Mouse (Mus musculus): ENCODE results near the gene Gm20388. TPM values are rescaled to one million over a fixed set of nuclear protein-coding genes. Genes with fewer than 3 reads are reported as not detected.

Gene Gm20388
- polyA plus RNA-seq, 1 experiment from 2014 or later, result not detected

DNA sequence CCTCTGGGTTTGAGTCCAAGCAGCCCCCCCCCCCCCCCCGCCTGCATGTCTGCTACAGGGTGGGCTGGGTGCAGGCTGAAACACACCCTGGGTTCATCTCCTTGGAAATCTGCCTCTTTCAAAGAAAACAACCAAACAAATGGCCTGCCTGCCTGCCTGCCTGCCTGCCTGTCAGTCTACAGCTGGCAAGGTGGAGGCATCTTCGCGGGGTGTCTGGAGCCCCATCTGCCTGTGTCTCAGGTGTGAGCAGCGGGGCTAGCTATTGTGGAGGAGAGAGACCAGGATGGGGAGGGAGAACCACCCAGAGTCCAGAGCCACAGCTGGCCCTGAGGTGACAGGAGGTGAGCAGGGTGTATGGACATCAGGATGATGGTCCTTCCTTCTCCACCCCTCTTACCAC, 647.5 kb downstream of the Gm20388 start:
- no peak overlapping the region for H3K9ac ChIP-seq (ENCODE audit: low read length)
- peaks cover 6% of the 10 kb centered on the region for H3K36me3 ChIP-seq (ENCODE audit: control insufficient read depth, insufficient read depth, low read length)
- H3K4me3 ChIP-seq (ENCODE audit: low read length), result no peak overlapping the region
- H3K4me2 ChIP-seq (ENCODE audit: low read depth, low read length), result no peak overlapping the region
- H3K27me3 ChIP-seq (ENCODE audit: control insufficient read depth, insufficient read depth, low read depth, low read length), result no peaks in the 10 kb centered on the region
- H3K27ac ChIP-seq (ENCODE audit: low read length), result no peak overlapping the region
- peaks cover 37% of the 10 kb centered on the region for H3K4me1 ChIP-seq (replicated peaks; ENCODE audit: control insufficient read depth, insufficient read depth, low read length)
- no peak for ATAC-seq (ENCODE audit: low read depth)
- H3K9me3 ChIP-seq (ENCODE audit: control insufficient read depth, low read length), result no peaks in the 10 kb centered on the region
- 90% methylated on average over 3 of the region's 4 CpGs for WGBS

DNA sequence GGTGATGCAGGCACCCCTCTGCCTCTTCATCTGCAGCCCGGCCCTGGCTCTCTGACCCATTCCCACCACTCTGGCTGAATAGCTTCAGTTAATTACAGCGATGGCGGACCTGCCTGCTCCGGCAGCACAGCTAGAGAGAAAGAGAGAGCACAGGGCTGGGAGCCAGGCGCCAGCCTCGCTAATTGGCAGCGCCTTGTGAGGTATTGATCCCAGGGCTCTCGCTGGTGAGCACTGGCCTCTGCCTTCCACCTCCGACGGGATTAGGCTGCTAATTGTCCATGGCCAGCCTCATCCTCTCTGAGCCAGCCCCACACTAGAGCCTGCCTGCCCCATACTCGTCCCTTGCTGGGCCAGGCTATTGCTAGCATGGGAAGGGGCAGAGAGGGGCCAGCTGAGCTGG, 649.0 kb downstream of the Gm20388 start:
- Histone ChIP-seq H3K27ac (ENCODE audit: low read length) (no peak overlapping the region), H3K9ac (ENCODE audit: low read length) (no peak overlapping the region), H3K4me1 (replicated peaks; ENCODE audit: control insufficient read depth, insufficient read depth, low read length) (peaks cover 52% of the 10 kb centered on the region), H3K4me3 (ENCODE audit: low read length) (no peak overlapping the region), H3K27me3 (ENCODE audit: control insufficient read depth, insufficient read depth, low read depth, low read length) (no peaks in the 10 kb centered on the region), H3K4me2 (ENCODE audit: low read depth, low read length) (no peak overlapping the region), H3K36me3 (ENCODE audit: control insufficient read depth, insufficient read depth, low read length) (no peaks in the 10 kb centered on the region; the same call in 1 of the 2 replicates), H3K9me3 (ENCODE audit: control insufficient read depth, low read length) (no peaks in the 10 kb centered on the region)
- WGBS, result 71% methylated on average over 11 of the region's 11 CpGs
- ATAC-seq (ENCODE audit: low read depth), result no peak

DNA sequence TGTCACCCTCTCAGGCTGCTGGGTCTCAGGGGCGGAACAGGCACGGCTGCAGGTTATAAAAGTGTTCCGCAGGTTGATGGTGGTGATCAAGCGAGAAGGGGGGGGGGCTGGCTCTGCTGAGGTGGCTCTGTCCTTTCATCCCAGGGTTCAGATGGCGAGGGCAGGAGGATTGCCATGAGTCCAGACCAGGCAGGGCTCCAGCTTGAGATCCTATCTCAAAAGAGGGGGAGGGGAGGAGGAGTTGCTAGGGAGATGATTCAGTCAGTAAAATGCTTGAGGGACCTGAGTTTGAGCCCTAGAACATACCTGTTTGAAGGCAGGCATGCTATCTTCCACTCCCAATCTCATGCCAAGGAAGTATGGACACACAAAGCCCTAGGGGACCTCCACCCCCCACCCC, 649.9 kb downstream of the Gm20388 start:
- no peaks in the 10 kb centered on the region; the same call in 1 of the 2 replicates for H3K36me3 ChIP-seq (ENCODE audit: control insufficient read depth, insufficient read depth, low read length)
- 92% methylated on average over 5 of the region's 5 CpGs for WGBS
- H3K4me3 ChIP-seq (ENCODE audit: low read length), result no peak overlapping the region
- no peak overlapping the region for H3K9ac ChIP-seq (ENCODE audit: low read length)
- ATAC-seq (ENCODE audit: low read depth), result no peak
- no peaks in the 10 kb centered on the region for H3K27me3 ChIP-seq (ENCODE audit: control insufficient read depth, insufficient read depth, low read depth, low read length)
- no peak overlapping the region for H3K27ac ChIP-seq (ENCODE audit: low read length)
- H3K4me1 ChIP-seq (replicated peaks; ENCODE audit: control insufficient read depth, insufficient read depth, low read length), result peaks cover 60% of the 10 kb centered on the region
- no peaks in the 10 kb centered on the region for H3K9me3 ChIP-seq (ENCODE audit: control insufficient read depth, low read length)
- no peak overlapping the region for H3K4me2 ChIP-seq (ENCODE audit: low read depth, low read length)

DNA sequence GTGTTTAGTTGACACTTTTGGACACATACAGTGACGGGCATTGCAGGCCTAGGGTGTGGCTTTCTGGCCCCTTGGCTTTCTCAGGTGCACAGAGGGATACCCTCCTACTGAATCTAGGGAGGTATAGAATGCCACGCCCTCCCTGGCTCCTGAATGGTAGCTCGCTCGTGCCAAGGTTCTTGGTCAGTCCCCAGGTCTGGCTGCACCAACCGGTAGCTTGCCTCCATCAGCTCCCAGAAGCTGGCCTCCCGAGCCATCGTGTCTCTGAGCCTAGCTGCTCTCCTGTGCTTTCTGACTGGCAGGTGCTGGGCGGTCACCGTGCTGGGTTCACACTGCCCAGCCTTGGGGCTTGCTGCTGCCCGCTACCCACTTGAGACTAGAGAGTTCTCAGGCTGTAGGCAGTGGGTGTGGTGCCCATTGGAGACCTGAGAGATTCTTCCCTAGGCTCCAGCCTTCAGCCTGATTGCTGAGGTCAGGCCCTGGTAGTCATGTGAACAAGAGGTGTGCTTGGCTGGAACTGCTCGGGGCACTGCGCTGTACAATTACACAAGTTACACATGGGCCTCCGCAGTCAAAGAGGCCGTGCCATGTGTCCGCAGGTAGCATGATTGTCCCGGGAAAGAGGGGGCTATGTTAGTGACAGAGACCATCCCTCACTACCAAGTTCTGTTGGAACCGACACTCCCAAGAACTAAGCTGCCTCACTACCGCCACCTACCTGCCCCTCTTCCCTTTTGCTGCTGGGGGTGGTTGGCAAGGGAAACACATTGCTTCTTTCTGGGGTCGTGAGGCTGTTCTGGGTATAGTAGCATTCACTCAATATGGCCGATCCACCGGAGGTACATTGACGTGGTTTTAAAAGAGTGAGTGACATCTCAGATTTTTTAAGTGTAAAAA, 651.1 kb downstream of the Gm20388 start:
- Histone ChIP-seq H3K27me3 (ENCODE audit: control insufficient read depth, insufficient read depth, low read depth, low read length) (no peaks in the 10 kb centered on the region), H3K4me2 (ENCODE audit: low read depth, low read length) (no peak overlapping the region), H3K4me3 (ENCODE audit: low read length) (no peak overlapping the region), H3K4me1 (replicated peaks; ENCODE audit: control insufficient read depth, insufficient read depth, low read length) (peaks cover 49% of the 10 kb centered on the region), H3K27ac (ENCODE audit: low read length) (no peak overlapping the region), H3K9ac (ENCODE audit: low read length) (no peak overlapping the region), H3K9me3 (ENCODE audit: control insufficient read depth, low read length) (no peaks in the 10 kb centered on the region), H3K36me3 (ENCODE audit: control insufficient read depth, insufficient read depth, low read length) (peaks cover 6% of the 10 kb centered on the region)
- 76% methylated on average over 22 of the region's 22 CpGs for WGBS
- ATAC-seq (ENCODE audit: low read depth), result no peak

DNA sequence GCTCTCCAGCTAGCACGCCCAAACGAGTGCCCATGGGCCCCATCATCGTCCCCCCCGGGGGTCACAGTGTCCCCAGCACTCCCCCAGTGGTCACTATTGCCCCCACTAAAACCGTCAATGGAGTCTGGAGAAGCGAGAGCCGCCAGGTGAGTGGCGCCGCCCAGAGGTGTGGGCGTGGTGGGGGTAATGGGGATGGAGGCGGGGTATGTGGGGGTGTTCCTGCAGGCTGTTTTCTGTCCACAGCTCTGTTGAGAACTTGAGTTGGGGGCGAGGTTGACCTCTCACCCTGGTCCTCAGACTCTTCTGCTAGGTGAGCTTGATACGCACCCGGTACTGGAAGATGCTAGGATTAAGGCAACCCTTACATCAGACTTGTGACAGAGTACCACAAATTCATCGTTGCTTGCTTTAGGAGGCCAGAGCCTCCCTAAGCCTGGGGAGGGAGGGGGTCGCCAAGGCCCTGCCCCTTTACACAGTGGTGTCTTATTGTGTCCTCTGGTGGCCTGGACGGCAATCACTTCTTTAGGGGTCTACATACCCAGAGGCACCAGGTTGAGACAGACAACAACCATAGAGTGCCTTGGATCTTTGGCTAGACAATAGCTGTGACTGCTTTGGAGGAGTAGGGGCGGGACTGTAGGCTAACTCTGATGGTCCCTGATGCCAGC, 652.2 kb downstream of the Gm20388 start:
- Histone ChIP-seq H3K27me3 (ENCODE audit: control insufficient read depth, insufficient read depth, low read depth, low read length) (no peaks in the 10 kb centered on the region), H3K4me2 (ENCODE audit: low read depth, low read length) (no peak overlapping the region), H3K4me3 (ENCODE audit: low read length) (no peak overlapping the region), H3K9me3 (ENCODE audit: control insufficient read depth, low read length) (no peaks in the 10 kb centered on the region), H3K36me3 (ENCODE audit: control insufficient read depth, insufficient read depth, low read length) (peaks cover 16% of the 10 kb centered on the region), H3K4me1 (replicated peaks; ENCODE audit: control insufficient read depth, insufficient read depth, low read length) (peaks cover 41% of the 10 kb centered on the region), H3K27ac (ENCODE audit: low read length) (peak overlapping the region; percentile 53), H3K9ac (ENCODE audit: low read length) (peak overlapping the region; percentile 31; the same call in 1 of the 2 replicates)
- ATAC-seq (ENCODE audit: low read depth), result no peak
- WGBS, result 87% methylated on average over 18 of the region's 18 CpGs

DNA sequence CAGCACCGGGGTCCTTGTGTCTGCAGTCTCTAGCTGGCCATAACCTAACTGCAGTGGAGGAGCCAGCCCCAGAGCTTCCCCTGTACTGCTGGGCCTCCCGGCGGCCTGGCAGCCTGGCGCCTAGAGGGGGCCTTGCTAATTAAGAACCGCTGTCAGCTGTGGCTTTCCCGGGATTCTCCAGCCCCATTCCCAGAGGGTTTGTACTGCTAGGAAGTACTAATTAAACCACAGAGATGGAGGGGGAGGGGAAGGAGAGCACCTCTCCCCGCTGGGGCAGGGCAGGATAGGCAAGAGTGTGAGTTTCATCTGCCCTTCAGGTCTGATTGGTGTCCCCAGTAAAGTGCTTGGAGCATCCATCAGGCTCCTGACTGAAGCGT, 652.7 kb downstream of the Gm20388 start:
- Histone ChIP-seq H3K9me3 (ENCODE audit: control insufficient read depth, low read length) (no peaks in the 10 kb centered on the region), H3K4me3 (ENCODE audit: low read length) (no peak overlapping the region), H3K4me1 (replicated peaks; ENCODE audit: control insufficient read depth, insufficient read depth, low read length) (peaks cover 41% of the 10 kb centered on the region), H3K27ac (ENCODE audit: low read length) (peak overlapping the region; percentile 53), H3K9ac (ENCODE audit: low read length) (peak overlapping the region; percentile 31; the same call in 1 of the 2 replicates), H3K36me3 (ENCODE audit: control insufficient read depth, insufficient read depth, low read length) (peaks cover 21% of the 10 kb centered on the region), H3K27me3 (ENCODE audit: control insufficient read depth, insufficient read depth, low read depth, low read length) (no peaks in the 10 kb centered on the region), H3K4me2 (ENCODE audit: low read depth, low read length) (no peak overlapping the region)
- no peak for ATAC-seq (ENCODE audit: low read depth)
- 28% methylated on average over 8 of the region's 8 CpGs for WGBS

DNA sequence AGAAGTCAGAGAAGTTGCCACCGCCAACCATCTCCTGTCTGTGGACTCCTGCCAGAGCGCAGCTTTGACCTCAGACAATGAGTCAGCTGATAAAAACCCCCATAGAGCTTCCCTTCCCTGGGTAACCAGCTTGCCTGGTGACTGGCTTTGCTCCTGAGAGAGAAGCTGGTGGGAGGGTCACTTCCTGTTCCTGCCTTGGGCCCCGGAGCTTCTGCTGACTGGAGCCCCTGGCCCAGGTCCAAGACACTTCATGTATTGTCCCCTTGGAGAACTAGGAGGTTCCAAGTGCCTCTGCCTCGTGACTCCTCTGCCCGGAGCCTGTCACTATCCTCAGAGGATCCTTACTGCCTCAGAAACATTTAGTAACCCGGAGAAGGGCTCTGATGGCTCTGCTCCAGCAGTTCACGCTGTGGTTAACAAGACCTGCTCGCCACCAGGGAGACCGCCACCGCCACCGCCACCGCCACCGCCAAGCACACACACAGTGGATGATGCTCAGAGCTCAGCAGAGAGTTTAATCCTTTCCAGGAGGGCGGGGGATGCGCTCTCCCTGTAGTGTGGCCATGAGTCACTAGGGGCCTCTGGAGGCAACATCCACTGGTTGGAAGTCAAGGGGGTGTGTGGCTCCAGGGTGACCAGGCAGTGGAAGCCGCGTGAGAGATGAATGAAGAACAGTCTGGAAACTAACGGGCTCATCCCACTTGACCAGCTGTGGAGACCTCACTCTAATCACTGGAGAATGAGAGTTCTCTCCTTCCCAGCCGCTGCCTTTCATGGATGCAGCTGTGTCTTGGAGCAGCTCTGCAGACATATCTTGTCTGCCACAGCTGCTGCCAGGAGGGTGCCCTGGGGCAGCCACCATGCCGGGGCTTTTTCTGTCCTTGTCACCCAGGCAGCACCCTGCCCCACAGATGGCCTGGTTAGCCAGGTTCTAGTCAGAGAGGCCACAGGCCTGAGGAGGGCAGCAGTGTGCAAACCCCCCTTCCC, 653.5 kb downstream of the Gm20388 start:
- Histone ChIP-seq H3K9ac (ENCODE audit: low read length) (no peak overlapping the region), H3K4me2 (ENCODE audit: low read depth, low read length) (peak overlapping the region; percentile 7), H3K4me1 (replicated peaks; ENCODE audit: control insufficient read depth, insufficient read depth, low read length) (peaks cover 41% of the 10 kb centered on the region), H3K36me3 (ENCODE audit: control insufficient read depth, insufficient read depth, low read length) (peaks cover 30% of the 10 kb centered on the region), H3K27ac (ENCODE audit: low read length) (peak overlapping the region; percentile 53), H3K9me3 (ENCODE audit: control insufficient read depth, low read length) (no peaks in the 10 kb centered on the region), H3K27me3 (ENCODE audit: control insufficient read depth, insufficient read depth, low read depth, low read length) (no peaks in the 10 kb centered on the region), H3K4me3 (ENCODE audit: low read length) (no peak overlapping the region)
- peak; percentile 85 for ATAC-seq (ENCODE audit: low read depth)
- 22% methylated on average over 20 of the region's 20 CpGs for WGBS

DNA sequence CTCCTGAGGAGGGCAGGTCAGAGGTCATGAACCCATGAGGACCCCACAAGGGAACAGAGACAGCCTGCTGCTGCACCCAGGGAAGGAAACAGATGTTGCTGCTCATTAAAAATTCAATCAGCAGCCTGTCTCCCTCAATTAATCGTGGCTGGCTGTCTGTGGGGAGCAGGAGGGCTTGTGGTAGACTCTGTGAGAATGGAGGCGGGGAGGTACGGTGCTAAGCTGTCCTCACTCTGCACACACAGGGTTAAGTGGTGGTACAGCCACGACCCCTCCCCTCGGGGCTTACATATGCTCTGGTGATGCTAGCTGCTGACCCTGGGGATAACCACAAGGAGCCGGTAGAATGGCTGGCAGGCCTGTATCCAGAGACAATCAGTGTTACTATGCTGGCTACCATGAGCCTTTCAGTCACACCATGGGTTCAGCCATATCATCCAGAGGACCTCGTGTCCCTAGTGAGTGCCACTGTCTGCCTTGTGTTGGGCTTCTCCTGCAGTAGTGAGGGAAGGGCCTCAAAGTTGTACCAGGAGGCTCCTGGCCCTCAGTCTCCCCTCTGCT, 654.6 kb downstream of the Gm20388 start:
- Histone ChIP-seq H3K27me3 (ENCODE audit: control insufficient read depth, insufficient read depth, low read depth, low read length) (no peaks in the 10 kb centered on the region), H3K9me3 (ENCODE audit: control insufficient read depth, low read length) (no peaks in the 10 kb centered on the region), H3K4me2 (ENCODE audit: low read depth, low read length) (no peak overlapping the region), H3K36me3 (ENCODE audit: control insufficient read depth, insufficient read depth, low read length) (peaks cover 36% of the 10 kb centered on the region), H3K4me3 (ENCODE audit: low read length) (no peak overlapping the region), H3K27ac (ENCODE audit: low read length) (no peak overlapping the region), H3K4me1 (replicated peaks; ENCODE audit: control insufficient read depth, insufficient read depth, low read length) (peaks cover 44% of the 10 kb centered on the region), H3K9ac (ENCODE audit: low read length) (no peak overlapping the region)
- ATAC-seq (ENCODE audit: low read depth), result no peak
- WGBS, result 34% methylated on average over 7 of the region's 7 CpGs
